Mouse (Mus musculus) gastrocnemius, adult 18-20 months (tissue): ENCODE measurements at regions not wholly inside any gene's neighbourhood (a gene's known extent, or its start where the extent isn't known, plus 50 kb on each side); places are given as distances from the start of the nearest gene placed in this dataset.

Experiments used
- DNase-seq: peaks from one replicate; pipeline ENCODE4 v3.0.0; 2021; ENCODE audit warnings: low spot score

DNA sequence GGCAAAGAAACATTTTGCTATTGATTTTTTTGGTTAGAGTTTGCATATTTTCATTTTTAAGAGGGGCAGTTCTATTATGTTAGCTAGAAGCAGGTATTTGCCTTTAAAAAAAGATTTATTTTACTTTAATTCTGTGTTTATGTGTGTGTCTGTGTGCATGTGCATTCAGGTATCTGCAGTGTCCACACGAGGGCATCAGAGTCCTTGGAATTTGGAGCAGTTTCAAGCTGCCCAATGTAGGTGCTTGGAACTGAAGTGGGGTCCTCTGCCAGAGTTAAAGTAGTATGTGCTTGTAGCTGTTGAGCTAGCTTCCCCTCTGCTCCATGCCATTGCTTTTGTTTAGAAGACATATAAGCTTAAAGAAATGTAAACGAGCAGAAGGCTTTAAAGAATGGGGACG lies 89.1 kb downstream of the 9330182O14Rik start:
- DNase-seq, result no peak

- DNase-seq, result no peak
Measured at GRCm38 (mm10) chr15:40241764-40242163, 107.6 kb downstream of the 9330182O14Rik start.

GRCm38 (mm10) chr15:40248966-40249365 lies 114.8 kb downstream of the 9330182O14Rik start:
- no peak for DNase-seq

- no peak for DNase-seq
Measured at GRCm38 (mm10) chr15:40259433-40259832, 125.3 kb downstream of the 9330182O14Rik start.

DNA sequence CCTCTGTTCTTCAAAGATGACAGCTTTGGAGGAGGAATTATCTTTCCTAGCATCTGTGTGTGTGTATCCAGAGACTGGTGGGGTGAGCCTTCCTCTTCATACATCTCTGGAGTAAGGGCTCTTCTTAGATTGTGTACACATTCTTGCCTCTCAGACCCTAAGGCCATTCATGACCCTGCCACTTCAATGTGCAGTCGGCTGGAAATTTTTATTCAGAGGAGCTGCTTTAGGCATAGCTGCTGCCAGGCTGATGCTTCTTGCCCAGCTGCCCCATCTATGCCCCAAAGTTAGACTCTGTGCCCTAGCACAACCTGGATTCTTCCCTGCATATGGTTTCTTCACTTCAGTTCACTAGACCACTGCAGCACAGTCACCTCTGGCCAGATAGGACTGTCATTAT lies 144.9 kb downstream of the 9330182O14Rik start:
- DNase-seq, result no peak

DNA sequence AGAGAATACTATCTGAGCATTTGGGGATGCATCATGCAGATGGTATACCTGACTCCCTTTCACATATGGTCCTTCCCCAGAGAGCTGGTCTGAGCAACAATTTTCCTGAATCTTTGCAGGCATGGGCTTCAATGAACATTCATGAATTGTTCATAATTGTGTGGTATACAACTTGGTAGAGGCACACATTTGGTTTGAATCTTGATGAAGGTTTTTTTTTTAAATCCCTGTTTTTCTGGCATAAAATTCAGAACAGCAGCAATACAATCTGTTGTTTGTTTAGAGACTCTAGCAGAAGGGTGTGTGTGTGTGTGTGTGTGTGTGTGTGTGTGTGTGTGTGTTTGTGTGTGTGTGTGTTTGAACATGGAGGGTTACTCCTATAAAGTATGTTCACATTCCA lies 146.4 kb downstream of the 9330182O14Rik start:
- no peak for DNase-seq

GRCm38 (mm10) chr15:40281078-40281720 lies 147.0 kb downstream of the 9330182O14Rik start:
- no peak for DNase-seq

- no peak for DNase-seq
Measured at GRCm38 (mm10) chr15:40291602-40292001, 157.4 kb downstream of the 9330182O14Rik start.

DNA sequence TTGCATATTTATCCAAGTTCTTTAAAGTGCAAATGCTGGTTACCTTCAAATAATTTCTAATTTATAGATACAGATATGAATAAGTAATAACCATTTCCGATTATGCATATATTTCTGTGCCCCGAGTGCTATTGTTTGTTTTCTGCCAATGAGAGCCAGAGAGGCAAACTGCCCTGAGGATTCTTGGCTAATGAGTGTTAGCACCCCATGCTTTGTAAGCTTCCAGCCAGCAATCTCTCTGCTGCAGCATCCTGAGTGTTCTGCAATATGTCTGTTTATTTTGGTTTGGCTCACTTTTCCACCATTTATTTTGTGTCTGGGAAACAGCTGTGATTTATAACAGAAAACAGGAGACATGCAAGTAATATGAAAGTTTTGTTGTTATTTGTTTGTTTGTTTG lies 178.1 kb downstream of the 9330182O14Rik start:
- DNase-seq, result no peak

GRCm38 (mm10) chr15:40339746-40340145 lies 205.6 kb downstream of the 9330182O14Rik start:
- no peak for DNase-seq

DNA sequence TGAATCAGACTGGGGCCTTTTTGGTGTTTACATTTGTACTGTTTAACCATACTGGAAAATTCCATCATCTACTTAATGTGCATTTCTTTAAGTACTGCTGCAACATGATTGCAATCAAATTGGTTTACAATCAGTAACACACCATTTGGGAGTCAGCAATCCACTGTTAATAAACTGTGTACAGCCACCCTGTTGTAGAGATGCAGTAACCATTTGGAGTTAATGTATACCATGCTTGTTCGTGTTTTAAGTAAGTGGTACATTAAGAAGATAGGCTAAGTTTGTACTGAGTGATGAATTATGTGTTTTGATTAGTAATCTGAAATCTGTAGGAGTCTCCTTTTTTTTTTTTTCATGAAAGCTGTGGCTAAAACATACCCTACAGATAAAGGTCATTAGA lies 206.1 kb downstream of the 9330182O14Rik start:
- DNase-seq, result no peak

DNA sequence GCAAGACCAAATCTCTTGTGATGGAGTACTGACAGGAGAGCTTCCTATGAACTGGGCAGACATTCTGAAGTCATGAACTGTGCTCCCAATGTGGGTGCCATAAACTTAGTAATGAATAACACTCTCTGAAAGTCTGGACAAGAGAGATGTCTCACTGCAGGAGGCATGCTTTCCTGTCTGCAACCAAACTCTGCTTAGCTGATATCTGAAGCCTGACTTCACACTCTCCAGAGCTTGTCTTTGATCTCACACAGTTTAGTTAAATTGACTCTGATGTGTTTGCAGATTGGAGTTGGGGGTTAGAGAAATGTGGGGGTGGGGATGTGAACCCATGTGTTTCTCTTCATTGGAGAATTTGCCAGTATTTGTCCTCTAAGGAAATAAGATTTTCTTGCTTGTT lies 217.3 kb downstream of the 9330182O14Rik start:
- no peak for DNase-seq

GRCm38 (mm10) chr15:40354802-40355487 lies 220.8 kb downstream of the 9330182O14Rik start:
- no peak for DNase-seq

- no peak for DNase-seq
Measured at GRCm38 (mm10) chr15:40356096-40356495, 221.9 kb downstream of the 9330182O14Rik start.

- no peak for DNase-seq
Measured at GRCm38 (mm10) chr15:40358341-40358740, 224.2 kb downstream of the 9330182O14Rik start.

DNA sequence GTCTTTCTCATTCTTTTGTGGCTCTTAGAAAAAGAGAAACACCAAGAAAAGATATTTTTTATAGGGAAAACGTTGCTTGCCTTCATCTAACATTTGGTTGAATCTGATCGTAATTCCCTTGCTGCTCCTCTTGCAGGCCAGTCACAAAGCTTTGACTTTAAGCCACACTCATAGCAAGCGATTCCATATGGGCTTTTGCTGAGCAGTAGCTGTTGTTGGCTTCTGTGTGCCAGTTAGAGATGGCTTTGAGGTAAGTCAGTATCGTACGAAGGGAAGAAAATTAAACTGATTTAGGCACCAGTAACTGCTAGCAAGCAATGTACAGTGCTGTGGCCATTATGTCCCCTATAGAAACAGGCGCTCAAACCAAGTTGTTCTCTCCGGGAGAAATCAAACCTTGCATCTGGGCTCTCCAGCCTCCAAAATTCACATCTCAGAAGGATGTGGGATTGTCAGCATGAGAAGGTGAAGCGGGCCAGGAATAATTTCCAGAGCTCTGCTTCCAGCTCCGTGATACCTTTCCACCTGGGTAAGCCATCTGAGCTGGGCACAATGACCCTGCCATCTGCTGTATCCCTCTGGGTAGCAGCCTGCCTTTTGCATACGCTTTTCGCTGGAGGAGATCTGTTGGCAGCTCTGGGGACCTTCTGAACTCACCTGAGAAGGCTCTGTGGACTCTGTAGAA lies 227.8 kb downstream of the 9330182O14Rik start:
- DNase-seq, result no peak

DNA sequence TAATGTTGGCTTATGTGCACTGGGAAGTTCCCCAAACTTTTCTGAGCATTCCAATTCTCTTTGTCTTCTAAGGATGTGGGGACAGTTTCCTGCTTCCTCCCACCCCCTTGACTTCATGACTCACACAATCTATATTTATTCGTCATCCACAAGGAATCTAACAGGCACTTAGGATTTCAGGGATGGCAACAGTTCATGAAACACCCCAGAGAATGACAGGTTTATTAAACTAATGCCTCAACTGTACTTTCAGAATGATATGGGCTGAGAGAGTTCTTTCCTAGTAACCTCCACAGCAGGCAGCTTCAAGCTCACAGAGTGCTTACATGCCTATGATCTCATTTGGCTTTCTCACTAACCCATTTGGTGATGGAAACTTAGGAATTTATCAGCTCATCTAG lies 230.1 kb downstream of the 9330182O14Rik start:
- no peak for DNase-seq

DNA sequence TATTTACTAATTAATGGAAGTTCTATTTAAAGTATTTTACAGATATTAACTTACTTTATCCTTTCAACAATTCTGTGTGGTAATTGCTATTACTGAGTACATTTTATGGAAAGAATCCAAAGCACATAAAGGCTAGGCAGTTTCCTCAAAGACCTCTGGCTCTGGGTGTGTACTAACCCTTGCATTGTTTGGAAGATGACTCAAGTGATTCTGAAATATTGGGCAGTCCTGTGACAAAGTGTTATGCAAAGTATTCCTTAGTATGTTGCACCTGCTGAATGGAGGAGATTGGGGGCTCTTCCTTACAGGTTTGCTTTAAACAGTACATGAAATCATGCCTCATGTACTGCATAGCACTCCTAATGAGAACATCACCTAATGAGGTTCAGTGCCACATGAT lies 231.4 kb downstream of the 9330182O14Rik start:
- no peak for DNase-seq

DNA sequence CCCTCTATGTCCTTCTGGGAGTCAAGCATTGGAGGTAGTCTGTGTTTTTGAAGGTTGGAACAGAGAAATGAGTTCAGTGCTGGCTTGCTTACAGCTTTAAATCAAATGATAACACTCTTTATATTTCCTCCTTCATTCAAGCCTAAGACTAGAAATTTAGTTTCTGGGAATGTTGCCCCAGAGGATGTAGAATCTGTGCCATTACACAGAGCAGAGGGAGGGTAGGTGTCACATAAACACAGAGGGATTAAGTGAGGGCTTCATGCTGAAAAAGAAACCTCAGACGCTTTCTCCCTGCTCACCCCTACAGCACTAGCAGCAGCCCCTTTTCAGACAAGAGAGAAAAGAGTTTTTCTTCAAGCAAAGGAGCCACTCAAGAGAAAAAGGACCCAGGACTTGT lies 232.9 kb downstream of the 9330182O14Rik start:
- no peak for DNase-seq

DNA sequence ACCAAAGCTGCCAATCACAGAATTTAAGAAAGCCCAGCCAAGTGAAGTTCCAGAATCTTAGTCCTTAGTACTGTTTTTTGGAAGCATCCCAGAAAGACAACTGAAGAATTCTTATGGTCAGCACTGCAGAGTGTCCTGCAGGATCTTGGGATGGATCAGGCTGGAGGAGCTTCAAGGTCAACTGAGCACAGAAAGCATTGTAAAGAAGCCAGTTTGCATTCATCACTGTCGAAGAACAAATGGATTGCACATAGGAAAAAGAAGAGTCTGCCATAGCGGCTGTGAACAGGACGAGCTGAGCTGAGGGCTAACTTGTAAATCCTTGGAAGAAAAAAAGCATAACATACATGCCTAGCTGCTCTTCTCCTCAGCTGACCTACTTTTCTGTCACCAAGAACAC lies 234.6 kb downstream of the 9330182O14Rik start:
- no peak for DNase-seq

GRCm38 (mm10) chr15:40371486-40371885 lies 237.3 kb downstream of the 9330182O14Rik start:
- no peak for DNase-seq

DNA sequence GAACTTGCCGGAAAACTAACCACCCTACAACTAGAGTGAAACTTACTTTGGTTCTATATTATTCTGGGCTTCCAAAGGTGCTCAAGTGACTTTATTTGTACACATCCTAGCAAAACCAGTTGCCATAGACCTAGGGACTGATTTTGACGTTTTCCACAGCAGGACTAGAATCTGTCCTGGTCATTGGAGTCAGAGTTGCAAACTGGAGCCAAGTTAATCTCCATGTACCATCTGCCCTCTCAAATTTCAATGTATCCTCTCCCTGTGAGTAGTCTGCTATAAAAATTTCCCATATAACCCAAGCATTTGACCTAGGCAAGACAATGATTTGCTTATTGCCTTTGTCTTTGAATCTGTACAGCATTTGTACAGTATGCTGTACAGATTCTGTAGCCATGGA lies 252.4 kb downstream of the 9330182O14Rik start:
- DNase-seq, result no peak

GRCm38 (mm10) chr15:40387746-40388145 lies 253.6 kb downstream of the 9330182O14Rik start:
- DNase-seq, result no peak
